Mouse (Mus musculus) lung, adult 2 months (tissue): ENCODE results near the gene Heg1.

ENCODE experiments used
- CTCF ChIP-seq: fragments of 200-500 bp; IDR thresholded peaks from 2 replicates; pipeline ENCODE4 v1.5.1; 2011; ENCODE audit warnings: mild to moderate bottlenecking, low read length, control low read depth; ENCODE audit not compliant: insufficient read depth
- POLR2A ChIP-seq: fragments of 200-500 bp; IDR thresholded peaks from 2 replicates; pipeline ENCODE4 v1.6.1; 2011; ENCODE audit warnings: low read depth, mild to moderate bottlenecking, control low read depth, low read length, borderline replicate concordance; ENCODE audit errors: extremely low read depth

DNA sequence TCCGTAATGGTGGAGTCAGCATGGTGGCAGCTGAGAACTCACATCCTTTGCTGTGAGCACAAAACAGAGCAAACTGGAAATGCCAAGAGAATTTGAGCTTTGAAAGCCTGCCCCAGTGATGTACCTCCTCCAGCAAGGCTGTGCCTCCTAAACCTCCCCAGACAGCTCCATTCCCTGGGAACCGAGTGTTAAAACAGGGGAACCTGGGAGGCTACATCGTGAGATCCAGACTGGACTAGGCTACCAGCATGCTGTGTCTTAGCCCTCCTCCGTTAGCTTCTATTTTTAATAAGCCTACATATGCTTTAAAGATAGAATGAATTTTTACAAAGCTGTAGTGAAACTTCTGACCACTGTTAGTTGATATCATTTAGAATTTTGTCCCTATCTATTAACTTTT, 17.7 kb downstream of the Heg1 start:
- TF ChIP-seq CTCF (no peak), POLR2A (no peak)
